Mouse (Mus musculus) heart, embryonic 12.5 days (tissue): ENCODE data around the gene Nid2. TPM values are rescaled to one million over a fixed set of nuclear protein-coding genes. Genes with fewer than 3 reads are reported as not detected.

Source experiments
- ATAC-seq: fragments of 200-750 bp; cut with Nextera tagmentation; 2 replicates; pipeline ENCODE4 v1.8.0; 2017; ENCODE audit warnings: moderate TSS enrichment, moderate library complexity; ENCODE audit not compliant: insufficient number of reproducible peaks, low FRiP score
- H3K27ac ChIP-seq: fragments of 300-500 bp; sonication (generic); 2 replicates; pipeline ENCODE4 v1.5.1; 2016; ENCODE audit warnings: mild to moderate bottlenecking, moderate library complexity; ENCODE audit not compliant: poor library complexity, severe bottlenecking
- H3K27me3 ChIP-seq: fragments of 300-500 bp; sonication (generic); replicated peaks from 2 replicates; pipeline ENCODE4 v1.6.1; 2016; ENCODE audit warnings: mild to moderate bottlenecking, moderate library complexity
- H3K36me3 ChIP-seq: fragments of 300-500 bp; sonication (generic); 2 replicates; pipeline ENCODE4 v1.6.1; 2016; ENCODE audit warnings: mild to moderate bottlenecking, moderate library complexity
- H3K4me1 ChIP-seq: fragments of 300-500 bp; sonication (generic); replicated peaks from 2 replicates; pipeline ENCODE4 v1.6.1; 2016; ENCODE audit warnings: mild to moderate bottlenecking
- H3K4me2 ChIP-seq: fragments of 300-500 bp; sonication (generic); 2 replicates; pipeline ENCODE4 v1.6.1; 2016; ENCODE audit warnings: mild to moderate bottlenecking, moderate library complexity
- H3K4me3 ChIP-seq: fragments of 300-500 bp; sonication (generic); 2 replicates; pipeline ENCODE4 v1.5.1; 2016; ENCODE audit warnings: mild to moderate bottlenecking
- H3K9ac ChIP-seq: fragments of 300-500 bp; sonication (generic); 2 replicates; pipeline ENCODE4 v1.6.1; 2016; ENCODE audit warnings: mild to moderate bottlenecking, moderate library complexity
- H3K9me3 ChIP-seq: fragments of 300-500 bp; sonication (generic); replicated peaks from 2 replicates; pipeline ENCODE4 v1.6.1; 2016; ENCODE audit warnings: mild to moderate bottlenecking, moderate library complexity
- WGBS: fragments of 180-500 bp; shearing (Covaris S2); methylation state at CpG from one replicate; pipeline ENCODE4 v1.1.7; 2016; 5-methylcytosine and 5-hydroxymethylcytosine counted together
- polyA plus RNA-seq: library from polyadenylated mRNA; unstranded; fragments of >200 nt; fragmentation: Nextera tagmentation; extraction: Ambion mirVana; gene quantifications from 2 replicates; pipeline ENCODE4 v1.2.1, GENCODE M21; 2016

Gene Nid2
- polyA plus RNA-seq, 1 experiment from 2014 or later, result 208 TPM

DNA sequence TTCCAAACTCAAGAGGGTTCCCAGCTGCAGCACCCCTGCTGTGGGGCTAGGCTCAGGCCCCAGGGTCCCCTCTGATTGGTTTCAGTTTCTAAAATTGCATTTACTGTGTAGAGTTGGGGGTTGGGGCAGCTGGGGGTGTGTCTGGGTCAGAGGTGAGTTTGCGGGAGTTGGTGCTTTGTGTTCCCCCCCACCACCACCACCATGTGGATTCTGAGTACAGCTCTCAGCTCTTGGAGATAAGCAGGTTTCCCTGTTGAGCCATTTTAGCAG, 15.2 kb downstream of the Nid2 start:
- no peak overlapping the region for H3K9ac ChIP-seq
- no peak overlapping the region for H3K4me2 ChIP-seq
- WGBS, result 39% methylated on average over 1 of the region's 1 CpGs
- H3K27ac ChIP-seq, result no peak overlapping the region
- H3K36me3 ChIP-seq, result peaks cover 28% of the 10 kb centered on the region
- no peaks in the 10 kb centered on the region for H3K9me3 ChIP-seq
- H3K27me3 ChIP-seq, result no peaks in the 10 kb centered on the region
- H3K4me3 ChIP-seq, result no peak overlapping the region
- ATAC-seq, result no peak
- peaks cover 56% of the 10 kb centered on the region for H3K4me1 ChIP-seq

DNA sequence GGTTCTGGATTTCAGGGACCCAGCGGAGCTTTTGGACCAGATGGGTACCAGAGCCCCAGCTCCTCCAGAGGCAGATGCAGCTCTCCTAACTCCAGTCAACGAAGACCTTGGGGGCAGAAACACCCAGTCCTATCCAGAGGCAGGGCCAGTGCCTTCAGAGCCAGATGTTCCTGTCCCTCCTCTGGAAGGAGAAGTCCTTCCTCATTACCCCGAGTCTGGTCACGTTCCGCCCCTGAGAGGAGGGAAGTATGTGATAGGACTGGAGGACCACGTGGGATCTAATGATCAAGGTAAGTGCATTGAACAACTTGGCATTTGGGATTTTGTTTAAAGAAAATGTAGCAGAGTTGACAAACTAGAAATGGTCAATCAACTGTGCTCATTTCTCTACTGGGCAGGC, 17.6 kb downstream of the Nid2 start:
- H3K4me2 ChIP-seq, result no peak overlapping the region
- 85% methylated on average over 6 of the region's 6 CpGs for WGBS
- peaks cover 51% of the 10 kb centered on the region for H3K4me1 ChIP-seq
- no peaks in the 10 kb centered on the region for H3K9me3 ChIP-seq
- H3K27ac ChIP-seq, result no peak overlapping the region
- H3K27me3 ChIP-seq, result no peaks in the 10 kb centered on the region
- no peak for ATAC-seq
- H3K36me3 ChIP-seq, result peaks cover 28% of the 10 kb centered on the region
- no peak overlapping the region for H3K4me3 ChIP-seq
- no peak overlapping the region for H3K9ac ChIP-seq

DNA sequence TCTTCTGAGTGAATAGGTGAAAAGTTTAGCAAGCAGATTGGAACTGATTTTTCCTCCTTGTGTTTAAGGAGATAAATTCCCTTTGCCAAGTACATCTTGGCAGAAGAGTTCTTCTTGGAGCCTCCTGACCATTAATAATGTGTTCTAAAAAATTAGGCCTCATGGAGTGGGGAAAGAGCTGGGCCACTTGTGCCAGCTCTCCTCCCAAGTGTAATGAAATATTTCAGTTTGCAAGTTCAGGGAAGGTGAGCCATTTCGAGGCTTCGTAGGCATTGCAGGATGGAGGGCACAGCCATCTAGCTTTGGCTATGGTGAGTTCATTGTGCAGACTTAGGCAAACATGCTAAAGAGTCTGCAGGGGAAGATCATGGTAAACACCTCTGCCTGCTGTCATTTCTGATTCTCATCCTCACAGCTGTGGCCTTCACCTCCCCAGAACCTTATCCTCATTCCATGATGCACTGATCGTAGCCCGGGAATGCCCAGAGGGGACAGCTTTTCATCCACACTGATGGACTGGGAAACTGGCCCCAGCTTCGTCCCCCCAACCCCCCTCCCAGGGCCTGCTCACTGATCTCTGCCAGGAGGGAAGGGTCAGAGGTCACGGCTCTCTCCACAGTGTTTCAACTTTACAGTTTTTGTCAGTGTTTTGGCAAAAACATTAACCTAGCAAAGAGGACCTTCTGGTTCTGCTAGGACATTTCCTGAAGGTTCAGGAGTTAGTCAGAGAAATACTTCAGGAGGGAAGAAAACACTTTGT, 18.6 kb downstream of the Nid2 start:
- Histone ChIP-seq H3K4me3 (no peak overlapping the region), H3K9ac (no peak overlapping the region), H3K4me1 (peaks cover 55% of the 10 kb centered on the region), H3K36me3 (peaks cover 27% of the 10 kb centered on the region), H3K9me3 (no peaks in the 10 kb centered on the region), H3K27ac (no peak overlapping the region), H3K4me2 (no peak overlapping the region), H3K27me3 (no peaks in the 10 kb centered on the region)
- no peak for ATAC-seq
- whole genome bisulfite sequencing, result 51% methylated on average over 6 of the region's 6 CpGs

DNA sequence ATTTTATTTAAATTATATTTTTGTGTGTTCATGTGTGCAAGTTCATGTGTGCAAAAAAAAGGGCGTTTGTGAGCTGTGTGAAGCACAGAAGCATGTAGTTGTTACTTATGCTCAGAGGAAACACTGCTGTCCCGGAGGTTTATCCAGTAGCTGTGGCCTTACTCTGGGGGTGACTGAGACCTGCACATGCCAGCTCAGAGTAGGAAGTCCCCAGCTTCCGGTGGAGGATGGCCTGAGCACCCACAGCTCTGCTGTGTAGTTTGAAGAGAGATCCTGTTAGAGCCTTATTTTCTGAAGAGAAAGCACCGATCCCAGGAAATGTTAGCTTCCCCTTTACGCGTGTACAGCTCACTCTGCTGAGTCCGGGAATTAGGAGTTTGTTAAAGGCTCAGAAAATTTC, 20.1 kb downstream of the Nid2 start:
- peaks cover 1% of the 10 kb centered on the region; the same call in 1 of the 2 replicates for H3K9me3 ChIP-seq
- H3K9ac ChIP-seq, result no peak overlapping the region
- peaks cover 18% of the 10 kb centered on the region for H3K36me3 ChIP-seq
- no peak overlapping the region for H3K27ac ChIP-seq
- 67% methylated on average over 7 of the region's 7 CpGs for WGBS
- H3K4me3 ChIP-seq, result no peak overlapping the region
- no peak for ATAC-seq
- no peak overlapping the region for H3K4me2 ChIP-seq
- H3K4me1 ChIP-seq, result peaks cover 60% of the 10 kb centered on the region
- no peaks in the 10 kb centered on the region for H3K27me3 ChIP-seq

DNA sequence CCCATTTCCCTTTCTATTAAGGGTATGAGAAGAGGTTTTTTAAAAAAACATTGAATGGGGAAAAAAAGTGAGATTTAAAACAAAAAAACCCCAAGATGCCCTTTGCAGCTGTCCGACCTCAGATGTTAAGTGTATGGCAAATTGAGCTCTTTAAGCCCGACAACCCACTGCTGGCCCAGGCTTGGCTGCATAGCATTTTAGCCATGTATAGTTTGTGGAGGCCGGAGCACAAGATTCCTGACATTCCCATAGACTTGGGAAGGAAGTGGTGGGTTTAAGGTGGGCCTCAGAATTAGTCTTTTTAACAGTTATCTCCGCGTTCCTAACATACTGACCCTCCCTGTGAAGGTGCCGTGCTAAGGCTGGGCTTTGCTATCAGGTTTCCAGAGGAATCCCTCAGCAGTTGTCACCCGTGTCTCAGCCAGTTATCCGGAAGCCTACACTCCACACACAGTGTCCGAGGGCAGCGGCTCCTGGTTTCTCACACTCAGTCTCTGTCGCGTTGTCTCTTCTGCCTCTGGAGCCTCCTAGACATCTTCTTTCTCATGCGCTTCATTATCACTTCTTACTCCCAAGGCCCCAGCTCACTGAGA, 23.1 kb downstream of the Nid2 start:
- peaks cover 62% of the 10 kb centered on the region for H3K4me1 ChIP-seq
- peaks cover 20% of the 10 kb centered on the region for H3K36me3 ChIP-seq
- H3K9ac ChIP-seq, result no peak overlapping the region
- no peak overlapping the region for H3K4me3 ChIP-seq
- peaks cover 4% of the 10 kb centered on the region; the same call in 1 of the 2 replicates for H3K9me3 ChIP-seq
- ATAC-seq, result no peak
- no peaks in the 10 kb centered on the region for H3K27me3 ChIP-seq
- peak overlapping the region; percentile 35 for H3K4me2 ChIP-seq
- WGBS, result 31% methylated on average over 13 of the region's 13 CpGs
- H3K27ac ChIP-seq, result peak overlapping the region; percentile 43; the same call in 1 of the 2 replicates

DNA sequence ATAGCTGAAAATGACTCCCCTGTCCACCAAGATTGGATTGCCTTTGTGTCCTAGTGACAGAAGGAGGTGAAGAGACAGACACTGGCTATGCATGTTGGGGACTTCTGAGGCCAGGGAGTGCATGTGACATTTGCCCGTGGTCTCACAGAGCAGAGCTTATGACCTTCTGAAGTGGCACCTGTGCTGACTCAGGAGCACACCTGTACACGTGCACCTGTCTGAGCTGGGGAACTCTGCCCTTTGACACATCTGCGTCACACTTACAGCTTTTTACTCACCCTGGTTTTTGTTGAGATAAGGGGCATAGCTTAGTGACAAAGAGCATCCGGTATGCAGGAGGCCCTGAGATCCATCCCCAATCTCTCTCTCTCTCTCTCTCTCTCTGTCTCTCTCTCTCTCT, 24.4 kb downstream of the Nid2 start:
- 47% methylated on average over 4 of the region's 4 CpGs for WGBS
- ATAC-seq, result no peak
- Histone ChIP-seq H3K9me3 (peaks cover 4% of the 10 kb centered on the region; the same call in 1 of the 2 replicates), H3K36me3 (peaks cover 28% of the 10 kb centered on the region), H3K9ac (no peak overlapping the region), H3K4me3 (no peak overlapping the region), H3K4me1 (peaks cover 55% of the 10 kb centered on the region), H3K4me2 (no peak overlapping the region), H3K27ac (0 out of 2 replicates have a peak overlapping the region, but pooled peaks have one; percentile 1), H3K27me3 (no peaks in the 10 kb centered on the region)

DNA sequence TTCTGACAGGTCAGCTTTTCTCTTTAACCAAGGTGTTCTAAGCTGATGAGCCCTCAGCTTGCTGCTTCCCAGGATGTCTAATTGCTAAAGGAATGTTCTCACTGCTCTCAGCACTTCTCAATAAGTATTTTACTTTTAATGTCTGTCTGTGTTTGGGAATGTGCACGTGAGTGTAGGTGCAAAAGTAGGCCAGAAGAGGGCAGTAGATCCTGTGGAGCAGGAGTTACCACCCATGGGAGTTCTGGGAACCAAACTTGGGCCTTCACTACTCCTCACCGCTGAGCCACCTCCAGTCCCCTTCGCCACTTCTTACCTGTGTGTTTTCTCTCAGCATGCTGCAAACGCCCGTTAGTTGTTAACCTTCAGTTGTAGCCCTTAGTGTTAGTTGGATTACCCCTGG, 25.1 kb downstream of the Nid2 start:
- Histone ChIP-seq H3K36me3 (peaks cover 35% of the 10 kb centered on the region), H3K9me3 (peaks cover 4% of the 10 kb centered on the region; the same call in 1 of the 2 replicates), H3K27me3 (no peaks in the 10 kb centered on the region), H3K4me3 (no peak overlapping the region), H3K4me2 (no peak overlapping the region), H3K4me1 (peaks cover 48% of the 10 kb centered on the region), H3K9ac (no peak overlapping the region), H3K27ac (no peak overlapping the region)
- no peak for ATAC-seq
- WGBS, result 88% methylated on average over 5 of the region's 5 CpGs

DNA sequence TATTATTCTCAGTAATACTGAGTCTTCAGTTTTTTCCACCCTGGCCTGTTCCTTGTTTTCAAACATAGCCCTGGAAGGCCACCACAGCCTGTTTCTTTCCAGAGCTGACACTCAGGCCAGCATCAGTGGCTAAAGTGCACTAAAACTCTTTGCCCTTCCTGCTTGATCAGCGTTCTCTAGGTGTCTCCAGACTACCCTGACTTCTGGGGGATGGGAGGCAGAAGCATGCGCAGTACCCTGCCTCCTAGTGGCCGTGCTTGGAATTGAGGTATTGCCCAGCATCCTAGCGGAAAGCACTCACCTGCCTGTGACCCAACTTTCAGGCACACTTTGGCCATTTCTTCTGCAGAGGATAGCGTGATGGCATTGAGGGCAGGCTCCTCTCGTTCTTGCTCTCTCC, 25.8 kb downstream of the Nid2 start:
- ATAC-seq, result no peak
- H3K9me3 ChIP-seq, result peaks cover 4% of the 10 kb centered on the region; the same call in 1 of the 2 replicates
- H3K27me3 ChIP-seq, result no peaks in the 10 kb centered on the region
- H3K4me2 ChIP-seq, result no peak overlapping the region
- no peak overlapping the region for H3K4me3 ChIP-seq
- H3K27ac ChIP-seq, result no peak overlapping the region
- 43% methylated on average over 6 of the region's 6 CpGs for WGBS
- H3K4me1 ChIP-seq, result peaks cover 44% of the 10 kb centered on the region
- H3K9ac ChIP-seq, result no peak overlapping the region
- peaks cover 40% of the 10 kb centered on the region for H3K36me3 ChIP-seq

DNA sequence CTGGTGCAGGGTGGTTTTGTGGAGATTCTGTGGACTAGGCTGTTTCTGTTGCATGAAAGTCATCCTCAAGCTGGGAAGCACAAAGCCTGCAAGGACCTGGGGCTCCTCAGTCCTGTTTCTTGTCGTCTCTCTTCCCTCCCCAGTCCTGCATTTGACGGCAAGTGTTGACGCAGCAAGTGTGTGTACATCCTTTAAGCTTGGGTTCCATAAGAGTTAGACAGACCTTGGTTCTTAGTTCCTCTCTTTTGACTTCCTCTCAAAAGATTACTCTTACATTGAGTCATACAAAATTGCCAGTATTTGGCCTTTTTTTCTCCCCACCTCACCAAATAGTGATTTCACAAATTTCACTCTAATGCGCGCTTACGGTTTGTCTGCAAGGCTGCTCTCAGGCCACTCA, 26.3 kb downstream of the Nid2 start:
- ATAC-seq, result no peak
- no peak overlapping the region for H3K9ac ChIP-seq
- H3K36me3 ChIP-seq, result peaks cover 44% of the 10 kb centered on the region
- H3K27ac ChIP-seq, result no peak overlapping the region
- no peak overlapping the region for H3K4me3 ChIP-seq
- H3K4me1 ChIP-seq, result peaks cover 41% of the 10 kb centered on the region
- H3K9me3 ChIP-seq, result peaks cover 4% of the 10 kb centered on the region; the same call in 1 of the 2 replicates
- H3K27me3 ChIP-seq, result no peaks in the 10 kb centered on the region
- 89% methylated on average over 6 of the region's 6 CpGs for WGBS
- H3K4me2 ChIP-seq, result no peak overlapping the region

DNA sequence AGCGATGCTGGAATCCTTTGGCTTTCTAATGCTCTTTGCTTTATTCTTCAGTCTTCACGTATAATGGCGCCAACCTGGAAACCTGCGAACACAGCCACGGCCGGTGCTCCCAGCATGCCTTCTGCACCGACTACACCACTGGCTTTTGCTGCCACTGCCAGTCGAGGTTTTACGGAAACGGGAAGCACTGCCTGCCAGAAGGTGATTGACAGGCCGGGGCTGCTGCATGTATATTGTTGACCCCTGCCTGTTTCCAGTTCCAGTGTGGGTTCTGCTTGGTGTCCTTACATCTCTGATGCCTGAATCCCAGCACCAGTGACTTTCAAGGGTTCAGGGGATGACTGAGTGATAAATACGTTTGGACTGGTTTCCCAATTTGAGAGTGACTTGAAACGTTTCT, 26.9 kb downstream of the Nid2 start:
- H3K36me3 ChIP-seq, result peaks cover 50% of the 10 kb centered on the region
- WGBS, result 87% methylated on average over 13 of the region's 13 CpGs
- peaks cover 4% of the 10 kb centered on the region; the same call in 1 of the 2 replicates for H3K9me3 ChIP-seq
- peaks cover 35% of the 10 kb centered on the region for H3K4me1 ChIP-seq
- H3K27ac ChIP-seq, result no peak overlapping the region
- no peak for ATAC-seq
- no peak overlapping the region for H3K9ac ChIP-seq
- H3K4me2 ChIP-seq, result no peak overlapping the region
- no peak overlapping the region for H3K4me3 ChIP-seq
- no peaks in the 10 kb centered on the region for H3K27me3 ChIP-seq

DNA sequence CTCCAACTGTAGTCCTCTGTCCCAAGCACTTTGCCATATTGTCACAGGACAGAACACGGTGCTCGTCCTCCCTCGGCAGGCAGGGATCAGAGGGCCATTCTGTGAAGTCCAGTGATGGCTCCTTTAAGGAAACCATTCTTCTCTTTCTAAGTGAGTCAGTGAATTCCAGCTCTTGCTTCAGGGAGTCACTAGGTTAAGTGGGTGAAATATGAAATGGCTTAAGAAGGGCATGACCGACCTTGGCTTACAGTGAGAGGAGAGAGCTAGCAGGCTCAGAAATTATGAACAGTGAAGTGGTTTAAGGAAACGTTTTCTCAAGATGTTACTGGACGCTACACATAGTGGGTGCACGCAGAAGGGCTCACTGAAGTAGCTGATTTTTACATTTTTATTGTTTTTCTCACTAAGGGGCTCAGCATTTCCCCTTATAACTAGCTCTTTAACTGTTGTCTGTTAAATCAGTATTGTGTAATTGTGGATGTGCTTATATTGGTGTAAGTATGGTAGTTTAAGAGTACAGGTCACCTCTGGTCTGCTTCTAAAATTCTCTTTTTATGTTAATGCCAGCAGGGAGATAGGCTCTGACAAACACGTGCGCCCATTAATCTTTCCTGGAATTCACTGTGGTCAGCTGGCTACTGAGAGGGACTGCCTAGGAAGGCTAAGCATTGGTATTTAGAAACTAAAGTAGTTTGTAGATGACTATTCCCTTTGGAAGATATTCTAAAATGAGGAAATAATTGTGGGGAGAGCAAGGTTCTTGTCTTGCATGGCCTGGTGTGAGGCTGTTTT, 34.9 kb downstream of the Nid2 start:
- peaks cover 37% of the 10 kb centered on the region for H3K36me3 ChIP-seq

More for the DNA sequence above, 34.9 kb downstream of the Nid2 start:
- 67% methylated on average over 9 of the region's 9 CpGs for WGBS
- no peak for ATAC-seq
- H3K9me3 ChIP-seq, result no peaks in the 10 kb centered on the region
- peaks cover 20% of the 10 kb centered on the region; the same call in 1 of the 2 replicates for H3K4me1 ChIP-seq
- no peak overlapping the region for H3K27ac ChIP-seq
- no peak overlapping the region for H3K4me3 ChIP-seq
- no peak overlapping the region for H3K9ac ChIP-seq
- no peaks in the 10 kb centered on the region for H3K27me3 ChIP-seq
- no peak overlapping the region for H3K4me2 ChIP-seq
